Mouse (Mus musculus): ENCODE data around the gene Vps72. TPM values are rescaled to one million over a fixed set of nuclear protein-coding genes. Genes with fewer than 3 reads are reported as not detected.
A peak's percentile ranks its signal among the peaks of the same experiment; 100 is the strongest.
"Not testable (repeated sequence)": the region's sequence is repeated elsewhere in the genome, so short reads cannot be mapped to it uniquely, and the experiment has no call there.

Vps72 gene
- 216 and 217 TPM in 2 replicates for polyA plus RNA-seq (2015; fragmentation: Nextera tagmentation; extraction: Ambion mirVana)

DNA sequence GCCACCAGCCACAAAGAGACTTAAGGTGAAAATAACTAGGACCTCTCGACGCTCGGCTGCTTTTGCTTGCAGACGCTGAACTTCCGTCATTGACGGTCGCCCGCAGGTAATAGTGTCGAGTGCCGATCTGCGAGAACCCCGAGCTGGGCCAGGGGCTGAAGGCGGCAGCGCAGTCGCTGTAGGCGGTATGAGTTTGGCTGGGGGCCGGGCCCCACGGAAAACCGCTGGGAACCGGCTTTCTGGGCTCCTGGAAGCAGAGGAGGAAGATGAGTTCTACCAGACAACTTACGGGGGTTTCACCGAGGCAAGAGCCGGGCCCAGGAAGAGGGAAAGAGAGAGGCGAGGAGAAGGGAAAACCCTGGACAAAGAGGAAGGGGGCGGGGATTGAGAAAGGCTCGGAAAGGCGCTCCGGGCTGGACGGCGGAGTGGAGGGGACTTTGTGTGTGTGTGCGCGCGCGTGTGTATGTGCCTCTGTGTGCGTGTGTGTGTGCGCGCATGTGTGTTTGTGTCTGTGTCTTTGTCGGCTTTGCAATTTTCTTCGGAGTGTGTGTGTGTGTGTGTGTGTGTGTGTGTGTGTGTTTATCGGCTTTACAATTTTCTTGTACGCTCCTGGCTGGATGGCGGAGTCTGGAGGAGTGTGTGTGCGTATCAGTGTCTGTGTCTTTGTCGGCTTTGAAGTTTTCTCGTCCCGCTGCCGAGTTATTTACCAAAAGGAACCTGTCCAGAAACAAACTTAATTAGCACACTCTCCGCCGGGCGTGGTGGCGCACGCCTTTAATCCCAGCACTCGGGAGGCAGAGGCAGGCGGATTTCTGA, at the start of gene Vps72:
Gene Vps72, plus strand, starts transcription at position 112 of the 816 bp plus-strand sequence.
- under 1% methylated on average over 53 of the region's 54 CpGs for WGBS
- H3K27me3 ChIP-seq, result no peaks in the 10 kb centered on the region
- ATAC-seq (ENCODE audit: low FRiP score, low read depth), result peak; percentile 64
- H3K4me2 ChIP-seq (replicated peaks), result peak within 1 kb of the TSS; percentile 59
- peak within 1 kb of the TSS; percentile 90 for H3K9ac ChIP-seq
- peaks cover 22% of the 10 kb centered on the region for H3K36me3 ChIP-seq
- peak within 1 kb of the TSS; percentile 72 for H3K4me3 ChIP-seq
- peaks cover 11% of the 10 kb centered on the region for H3K4me1 ChIP-seq
- peak within 1 kb of the TSS; percentile 98 for H3K27ac ChIP-seq
- no peaks in the 10 kb centered on the region for H3K9me3 ChIP-seq

DNA sequence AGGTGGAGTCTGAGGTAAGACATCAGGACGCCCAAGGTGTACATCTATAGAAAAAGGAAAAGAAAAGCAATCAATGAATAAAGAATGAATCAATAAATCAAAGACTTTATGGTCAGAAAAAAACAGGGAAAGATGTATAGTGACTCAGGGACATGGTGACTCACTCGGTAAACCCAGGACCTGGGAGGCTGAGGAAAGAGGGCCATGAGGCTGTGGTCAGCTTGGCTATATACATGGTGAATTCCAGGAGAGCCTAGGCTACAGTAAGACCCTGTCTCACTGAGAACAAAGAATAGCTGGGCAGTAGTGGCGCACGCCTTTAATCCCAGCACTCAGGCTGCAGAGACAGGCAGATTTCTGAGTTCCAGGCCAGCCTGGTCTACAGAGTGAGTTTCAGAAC, 47.1 kb upstream of the Vps72 start:
- ATAC-seq (ENCODE audit: low FRiP score, low read depth), result no peak
- no peak overlapping the region for H3K9ac ChIP-seq
- peaks cover 98% of the 10 kb centered on the region for H3K36me3 ChIP-seq
- H3K27me3 ChIP-seq, result no peaks in the 10 kb centered on the region
- H3K4me3 ChIP-seq, result no peak overlapping the region
- 95% methylated on average over 4 of the region's 4 CpGs for WGBS
- no peaks in the 10 kb centered on the region for H3K4me1 ChIP-seq
- H3K27ac ChIP-seq, result no peak overlapping the region
- H3K4me2 ChIP-seq (replicated peaks), result no peak overlapping the region
- no peaks in the 10 kb centered on the region for H3K9me3 ChIP-seq

DNA sequence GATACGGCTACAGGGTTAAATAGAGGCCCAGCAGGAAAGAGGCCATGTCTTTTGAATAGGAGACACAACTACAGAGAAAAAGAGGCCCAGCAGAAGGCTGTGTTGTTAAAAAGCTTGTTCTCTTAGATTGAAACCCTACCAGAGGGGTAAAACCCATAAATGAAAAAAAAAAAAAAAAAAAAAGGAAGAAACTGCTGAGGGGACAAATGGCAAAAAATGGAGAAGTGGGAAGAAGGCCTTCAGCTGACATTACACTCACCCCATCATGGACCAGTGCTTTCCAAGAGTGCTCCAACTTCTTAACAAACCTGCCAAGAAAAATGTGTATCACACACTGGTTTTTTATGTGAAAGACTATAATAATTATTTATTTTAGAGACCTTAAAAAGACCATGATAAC, 45.3 kb upstream of the Vps72 start:
- no peaks in the 10 kb centered on the region for H3K27me3 ChIP-seq
- no peaks in the 10 kb centered on the region for H3K9me3 ChIP-seq
- ATAC-seq (ENCODE audit: low FRiP score, low read depth), result no peak
- H3K27ac ChIP-seq, result no peak overlapping the region
- WGBS, result 90% methylated on average over 1 of the region's 1 CpGs
- H3K4me3 ChIP-seq, result no peak overlapping the region
- H3K4me2 ChIP-seq (replicated peaks), result no peak overlapping the region
- H3K9ac ChIP-seq, result no peak overlapping the region
- H3K4me1 ChIP-seq, result no peaks in the 10 kb centered on the region
- peaks cover 97% of the 10 kb centered on the region for H3K36me3 ChIP-seq

DNA sequence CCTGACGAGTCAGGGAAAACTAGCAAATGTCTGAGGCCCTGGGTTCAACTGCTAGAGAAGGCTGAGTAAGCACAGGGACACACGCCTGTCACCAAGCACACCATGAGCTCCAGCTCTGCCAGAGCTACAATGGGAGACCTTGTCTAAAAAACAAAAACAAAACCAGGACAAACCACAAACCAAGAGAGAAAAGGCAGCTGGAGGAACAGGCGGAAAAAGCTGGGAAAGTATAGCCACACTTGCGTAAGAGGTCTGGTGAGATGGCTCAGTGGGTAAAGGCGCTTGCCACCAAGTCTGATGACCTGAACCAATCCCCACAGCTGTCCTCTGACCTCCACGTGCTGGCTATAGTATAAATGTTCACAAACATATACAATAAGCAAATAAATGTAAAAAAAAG, 44.7 kb upstream of the Vps72 start:
- H3K9ac ChIP-seq, result no peak overlapping the region
- H3K27me3 ChIP-seq, result no peaks in the 10 kb centered on the region
- no peaks in the 10 kb centered on the region for H3K4me1 ChIP-seq
- no peak overlapping the region for H3K4me2 ChIP-seq (replicated peaks)
- H3K36me3 ChIP-seq, result peaks cover 97% of the 10 kb centered on the region
- no peak overlapping the region for H3K27ac ChIP-seq
- WGBS, result 89% methylated on average over 6 of the region's 6 CpGs
- H3K9me3 ChIP-seq, result no peaks in the 10 kb centered on the region
- no peak overlapping the region for H3K4me3 ChIP-seq
- no peak for ATAC-seq (ENCODE audit: low FRiP score, low read depth)

DNA sequence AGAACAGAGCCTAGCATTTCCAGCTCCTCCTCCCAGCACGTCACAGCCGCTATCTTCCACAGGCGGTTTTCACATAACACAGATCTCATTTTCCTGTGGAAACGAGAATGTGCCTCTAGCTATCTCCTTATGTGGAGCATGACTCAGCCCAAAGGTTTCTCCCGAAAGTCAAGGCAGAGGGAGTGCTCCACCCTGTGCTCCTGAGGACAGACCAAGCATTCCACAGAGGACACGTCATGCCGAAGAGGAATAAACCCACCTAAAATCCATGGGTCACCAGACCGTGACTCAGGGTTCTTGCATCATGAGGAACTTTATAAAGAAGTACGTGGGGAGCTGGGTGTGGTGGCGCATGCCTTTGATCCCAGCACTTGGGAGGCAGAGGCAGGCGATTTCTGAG, 44.3 kb upstream of the Vps72 start:
- no peak for ATAC-seq (ENCODE audit: low FRiP score, low read depth)
- Histone ChIP-seq H3K36me3 (peaks cover 97% of the 10 kb centered on the region), H3K9me3 (no peaks in the 10 kb centered on the region), H3K4me2 (replicated peaks) (no peak overlapping the region), H3K27ac (no peak overlapping the region), H3K4me1 (no peaks in the 10 kb centered on the region), H3K9ac (no peak overlapping the region), H3K4me3 (no peak overlapping the region), H3K27me3 (no peaks in the 10 kb centered on the region)
- WGBS, result 88% methylated on average over 11 of the region's 11 CpGs

DNA sequence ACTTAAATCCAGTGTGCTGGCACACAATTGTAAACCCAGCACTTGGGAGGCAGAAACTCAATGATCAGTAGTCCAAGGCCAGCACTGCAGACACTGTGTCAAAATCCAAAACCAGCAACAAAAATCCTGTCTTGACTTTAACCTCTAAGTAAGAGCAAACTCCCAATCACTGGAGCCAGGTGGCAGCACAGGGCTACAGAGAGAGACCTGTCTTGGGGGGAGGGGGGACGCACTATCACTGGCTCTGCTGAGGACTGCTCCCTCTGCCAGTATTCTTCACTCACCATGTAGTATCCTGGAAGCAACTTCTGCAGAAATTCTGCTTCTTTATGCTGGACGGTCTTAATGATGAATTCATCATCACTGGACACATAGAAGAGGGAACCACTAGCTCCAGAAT, 39.2 kb upstream of the Vps72 start:
- peaks cover 87% of the 10 kb centered on the region for H3K36me3 ChIP-seq
- no peaks in the 10 kb centered on the region for H3K4me1 ChIP-seq
- no peak overlapping the region for H3K4me3 ChIP-seq
- ATAC-seq (ENCODE audit: low FRiP score, low read depth), result no peak
- WGBS, result 92% methylated on average over 2 of the region's 2 CpGs
- H3K4me2 ChIP-seq (replicated peaks), result no peak overlapping the region
- no peak overlapping the region for H3K27ac ChIP-seq
- no peak overlapping the region for H3K9ac ChIP-seq
- no peaks in the 10 kb centered on the region for H3K27me3 ChIP-seq
- no peaks in the 10 kb centered on the region for H3K9me3 ChIP-seq

DNA sequence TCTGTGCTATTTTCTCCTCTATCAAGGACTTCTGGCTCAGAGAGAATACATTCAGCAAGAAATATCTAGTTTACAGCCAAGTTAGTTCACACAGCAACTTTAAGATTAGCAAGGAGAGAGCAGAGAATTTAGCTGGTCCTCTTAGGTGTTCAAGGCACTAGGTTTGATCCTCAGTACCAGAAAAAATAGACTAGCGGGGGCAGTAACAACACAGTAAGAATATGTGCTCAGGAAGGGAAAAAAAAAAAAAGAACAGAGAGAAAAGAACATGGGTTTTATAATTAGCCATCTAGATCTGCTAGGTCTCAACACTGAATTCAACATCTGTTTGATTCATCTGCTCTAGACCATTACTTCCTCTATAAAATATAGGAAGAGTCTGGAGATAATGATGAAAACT, 22.8 kb upstream of the Vps72 start:
- WGBS, result 94% methylated on average over 1 of the region's 1 CpGs

DNA sequence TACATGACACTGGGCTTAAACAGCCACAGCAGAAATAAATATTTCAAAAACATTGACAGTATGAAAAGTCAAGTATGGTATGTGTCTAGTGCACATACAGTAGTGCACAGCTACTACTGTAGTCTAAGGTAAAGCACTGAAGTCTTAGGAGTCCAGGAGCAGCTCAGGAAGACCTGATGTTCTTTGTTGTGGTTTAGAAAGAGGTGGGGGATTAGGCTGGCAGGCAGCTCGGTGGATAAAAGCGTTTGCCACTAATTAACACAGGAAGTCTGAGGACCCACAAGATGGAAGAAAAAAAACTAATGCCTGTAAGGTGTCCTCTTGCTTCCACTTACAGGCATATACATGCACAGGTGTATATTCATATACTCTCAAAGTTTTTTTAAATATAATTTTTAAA, 10.0 kb upstream of the Vps72 start:
- Histone ChIP-seq H3K9ac (no peak overlapping the region), H3K9me3 (no peaks in the 10 kb centered on the region), H3K27me3 (no peaks in the 10 kb centered on the region), H3K4me3 (no peak overlapping the region), H3K36me3 (peaks cover 27% of the 10 kb centered on the region), H3K4me1 (peaks cover 18% of the 10 kb centered on the region), H3K27ac (no peak overlapping the region), H3K4me2 (replicated peaks) (no peak overlapping the region)
- ATAC-seq (ENCODE audit: low FRiP score, low read depth), result no peak
- 12% methylated on average over 2 of the region's 2 CpGs for WGBS

More for the DNA sequence above, 22.8 kb upstream of the Vps72 start:
- Histone ChIP-seq H3K27ac (no peak overlapping the region), H3K27me3 (no peaks in the 10 kb centered on the region), H3K9ac (no peak overlapping the region), H3K4me1 (no peaks in the 10 kb centered on the region), H3K4me3 (no peak overlapping the region), H3K4me2 (replicated peaks) (no peak overlapping the region), H3K36me3 (peaks cover 14% of the 10 kb centered on the region; the same call in 1 of the 2 replicates), H3K9me3 (no peaks in the 10 kb centered on the region)
- ATAC-seq (ENCODE audit: low FRiP score, low read depth), result no peak

DNA sequence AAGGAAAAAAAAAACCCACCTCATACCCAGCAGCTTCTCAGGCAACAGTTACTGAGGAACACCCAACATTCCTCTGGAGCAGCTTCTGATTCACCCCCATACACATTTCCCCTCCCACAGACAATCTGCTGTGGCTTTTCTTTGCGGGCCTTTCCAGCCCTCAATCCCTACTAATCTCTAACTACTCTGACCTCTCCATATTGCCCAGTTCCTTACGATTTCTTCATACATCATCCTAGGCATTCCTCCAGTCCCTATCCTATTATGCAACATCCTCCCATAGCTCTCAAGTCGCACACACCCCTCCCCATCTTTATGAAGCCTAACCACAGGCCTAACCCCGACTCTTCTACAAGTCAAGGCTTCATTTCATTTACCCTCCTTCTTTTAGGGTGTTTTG, 5.7 kb upstream of the Vps72 start:
- WGBS, result 66% methylated on average over 4 of the region's 4 CpGs
- H3K36me3 ChIP-seq, result peaks cover 12% of the 10 kb centered on the region
- ATAC-seq (ENCODE audit: low FRiP score, low read depth), result no peak
- H3K9me3 ChIP-seq, result no peaks in the 10 kb centered on the region
- peak overlapping the region; percentile 95 for H3K9ac ChIP-seq
- H3K27ac ChIP-seq, result no peak overlapping the region
- H3K27me3 ChIP-seq, result no peaks in the 10 kb centered on the region
- peak overlapping the region; percentile 99 for H3K4me3 ChIP-seq
- peak overlapping the region; percentile 78 for H3K4me2 ChIP-seq (replicated peaks)
- peaks cover 18% of the 10 kb centered on the region for H3K4me1 ChIP-seq

DNA sequence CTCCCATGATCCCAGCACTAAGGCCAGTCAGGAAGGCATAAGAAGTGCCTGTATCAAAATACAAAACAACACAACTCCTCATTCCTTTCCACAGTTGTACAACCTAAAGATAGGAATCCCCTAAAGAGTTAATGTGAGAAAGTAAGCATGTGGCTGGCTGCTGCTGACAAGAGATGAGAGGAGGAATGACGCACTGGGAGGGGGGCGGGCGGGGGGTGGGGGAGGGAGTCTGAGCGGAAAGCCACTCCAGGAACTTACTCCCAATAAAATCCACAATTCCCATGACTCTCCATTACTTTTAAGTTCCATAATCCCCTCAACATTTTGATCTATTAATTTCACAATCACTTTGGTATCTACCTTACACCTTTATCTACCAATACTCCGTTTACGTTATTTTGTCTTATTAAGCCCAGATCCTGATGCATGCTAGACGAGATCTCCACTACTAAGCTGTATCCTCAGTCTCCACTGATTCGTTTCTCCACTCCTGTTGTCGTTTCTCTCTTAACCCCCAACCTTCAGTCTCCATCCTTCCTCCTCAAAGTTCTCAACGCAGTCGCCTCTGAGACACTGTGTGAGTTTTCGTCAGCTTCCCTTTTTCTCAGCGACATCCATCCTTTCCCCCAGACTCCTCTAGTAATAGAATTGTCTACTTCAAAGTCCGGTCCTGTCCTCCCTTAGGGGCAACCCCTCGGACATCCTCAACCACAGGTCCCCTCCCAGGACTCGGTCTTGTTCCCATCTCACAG, 5.1 kb upstream of the Vps72 start:
- WGBS, result under 1% methylated on average over 16 of the region's 16 CpGs
- peaks cover 12% of the 10 kb centered on the region for H3K36me3 ChIP-seq
- peak overlapping the region; percentile 95 for H3K9ac ChIP-seq
- H3K27me3 ChIP-seq, result no peaks in the 10 kb centered on the region
- H3K27ac ChIP-seq, result peak overlapping the region; percentile 75
- peak overlapping the region; percentile 99 for H3K4me3 ChIP-seq
- no peak for ATAC-seq (ENCODE audit: low FRiP score, low read depth)
- H3K9me3 ChIP-seq, result no peaks in the 10 kb centered on the region
- peak overlapping the region; percentile 78 for H3K4me2 ChIP-seq (replicated peaks)
- H3K4me1 ChIP-seq, result peaks cover 17% of the 10 kb centered on the region

DNA sequence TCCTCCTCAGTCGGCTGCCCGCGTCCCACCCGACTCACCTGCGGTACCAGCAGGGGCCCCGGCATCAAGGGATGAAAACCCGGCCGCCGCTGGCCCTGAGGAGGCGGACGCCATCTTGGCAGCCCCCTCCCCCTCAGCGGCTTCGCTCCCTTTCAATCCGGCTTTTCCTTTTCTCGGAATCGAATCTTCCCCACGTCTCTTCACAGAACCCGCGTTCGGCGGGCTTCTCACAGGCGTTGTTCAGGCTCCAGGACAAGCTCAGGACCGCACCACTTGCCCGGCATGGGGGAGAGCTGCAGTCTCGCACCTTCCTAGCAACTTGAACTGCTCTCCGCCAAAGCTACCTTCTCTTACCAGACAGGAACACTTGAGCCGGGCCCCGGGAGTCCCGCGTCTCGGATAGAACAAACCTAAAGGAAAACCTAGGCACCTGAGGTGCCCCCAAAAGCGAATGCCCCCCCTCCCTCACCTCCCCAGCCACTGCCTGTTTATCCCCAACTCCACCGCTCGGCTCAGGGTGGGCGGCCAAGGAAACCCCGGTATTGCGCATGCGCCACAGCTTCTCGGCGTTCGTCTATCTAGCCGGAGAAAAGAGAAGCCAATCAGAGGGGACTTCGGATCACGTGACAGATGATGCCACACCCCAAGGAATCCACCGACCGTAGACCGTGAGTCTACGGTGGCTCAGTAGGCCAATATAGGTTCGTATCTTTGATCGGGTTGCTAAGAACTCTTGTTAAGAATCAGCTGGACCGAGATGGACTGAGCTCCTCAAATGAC, 4.3 kb upstream of the Vps72 start, which contains the start of gene Pip5k1a:
Gene Pip5k1a, minus strand, starts transcription at position 593 of the 780 bp plus-strand sequence.
- Histone ChIP-seq H3K4me3 (peak within 1 kb of the TSS; percentile 99), H3K9me3 (no peaks in the 10 kb centered on the region), H3K4me1 (peaks cover 12% of the 10 kb centered on the region), H3K9ac (peak within 1 kb of the TSS; percentile 95), H3K36me3 (peaks cover 5% of the 10 kb centered on the region), H3K4me2 (replicated peaks) (peak within 1 kb of the TSS; percentile 78), H3K27me3 (no peaks in the 10 kb centered on the region), H3K27ac (peak within 1 kb of the TSS; percentile 75)
- under 1% methylated on average over 51 of the region's 51 CpGs for WGBS
- peak; percentile 92 for ATAC-seq (ENCODE audit: low FRiP score, low read depth)

DNA sequence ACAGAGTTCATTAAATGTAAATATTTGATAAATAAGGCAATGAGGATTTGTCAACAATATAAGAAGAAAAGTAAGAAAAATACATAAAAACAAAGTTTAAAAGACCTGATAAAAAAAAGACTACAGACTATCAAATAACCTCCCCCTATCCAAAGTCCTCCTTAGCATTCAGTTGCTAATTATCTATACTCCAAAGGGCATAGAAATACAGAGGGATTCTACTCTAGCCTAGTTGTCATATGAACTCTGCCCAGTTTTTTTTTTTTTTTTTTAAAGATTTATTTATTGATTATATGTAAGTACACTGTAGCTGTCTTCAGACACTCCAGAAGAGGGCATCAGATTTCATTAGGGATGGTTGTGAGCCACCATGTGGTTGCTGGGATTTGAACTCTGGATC, 3.5 kb upstream of the Vps72 start:
- H3K27me3 ChIP-seq; H3K9me3 ChIP-seq; ATAC-seq (ENCODE audit: low FRiP score, low read depth); H3K27ac ChIP-seq; H3K36me3 ChIP-seq: not testable (repeated sequence)
- Histone ChIP-seq H3K4me2 (replicated peaks) (peak overlapping the region; percentile 78), H3K4me1 (peaks cover 16% of the 10 kb centered on the region), H3K9ac (peak overlapping the region; percentile 62), H3K4me3 (peak overlapping the region; percentile 99)
